Mouse (Mus musculus) MEL (cell line): ENCODE results near the gene Nkx1-2. TPM values are rescaled to one million over a fixed set of nuclear protein-coding genes. Genes with fewer than 3 reads are reported as not detected.

Experiments used
- DNase-seq: peaks from one replicate; pipeline ENCODE4 v3.0.0; 2011; ENCODE audit warnings: low read depth, low spot score
- H3K27ac ChIP-seq: 2 replicates; pipeline ENCODE4 v1.5.1; 2012; ENCODE audit warnings: low read depth, mild to moderate bottlenecking, control low read depth, low read length, moderate library complexity; ENCODE audit not compliant: control insufficient read depth
- H3K27me3 ChIP-seq, 2 experiments: fragments of 150-350 bp in 1 of 2; sonication (generic) in 1 of 2; 2 replicates each; pipeline ENCODE4 v1.6.1; 2012; ENCODE audit warnings: low read length in 2 of 2, mild to moderate bottlenecking in 2 of 2, improper control_type of control experiment in 1 of 2, moderate library complexity in 1 of 2; ENCODE audit not compliant: insufficient read depth in 2 of 2, control insufficient read depth in 1 of 2
- H3K36me3 ChIP-seq, 2 experiments: 2 replicates each; pipeline ENCODE4 v1.6.1; 2012 to 2014; ENCODE audit warnings: low read length in 2 of 2, improper control_type of control experiment in 1 of 2, inconsistent platforms in 1 of 2, mild to moderate bottlenecking in 1 of 2; ENCODE audit not compliant: insufficient read depth in 2 of 2, control insufficient read depth in 1 of 2
- H3K4me1 ChIP-seq, 2 experiments: fragments of 150-350 bp in 1 of 2; sonication (generic) in 1 of 2; 2 replicates each; pipeline ENCODE4 v1.6.1; 2012; ENCODE audit warnings: low read length in 2 of 2, improper control_type of control experiment in 1 of 2, mild to moderate bottlenecking in 1 of 2; ENCODE audit not compliant: insufficient read depth in 2 of 2, control insufficient read depth in 1 of 2
- H3K4me3 ChIP-seq, 2 experiments: fragments of 150-350 bp in 1 of 2; sonication (generic) in 1 of 2; 2 replicates each; pipeline ENCODE4 v1.5.1; 2012; ENCODE audit warnings: low read depth in 2 of 2, low read length in 2 of 2, mild to moderate bottlenecking in 2 of 2, moderate library complexity in 2 of 2, control low read depth in 1 of 2, improper control_type of control experiment in 1 of 2; ENCODE audit not compliant: control insufficient read depth in 1 of 2, insufficient read depth in 1 of 2
- H3K79me2 ChIP-seq: 2 replicates; pipeline ENCODE4 v1.6.1; 2012; ENCODE audit warnings: mild to moderate bottlenecking, low read length, moderate library complexity; ENCODE audit not compliant: control insufficient read depth, poor library complexity, insufficient read depth
- H3K9ac ChIP-seq: 2 replicates; pipeline ENCODE4 v1.6.1; 2012; ENCODE audit warnings: low read depth, mild to moderate bottlenecking, control low read depth, low read length, moderate library complexity; ENCODE audit not compliant: control insufficient read depth, poor library complexity, severe bottlenecking
- H3K9me3 ChIP-seq: fragments of 150-350 bp; sonication (generic); replicated peaks from 2 replicates; pipeline ENCODE4 v1.6.1; 2012; ENCODE audit warnings: mild to moderate bottlenecking, low read length, improper control_type of control experiment, moderate library complexity; ENCODE audit not compliant: insufficient read depth
- BHLHE40 ChIP-seq: IDR thresholded peaks from 2 replicates; pipeline ENCODE4 v1.6.1; 2012; ENCODE audit warnings: low read depth, mild to moderate bottlenecking, inconsistent platforms, low read length, improper control_type of control experiment, borderline replicate concordance
- CTCF ChIP-seq, 3 experiments: IDR thresholded peaks in 2 of 3; conservative IDR thresholded peaks in 1 of 3; 2 replicates each; pipeline ENCODE4 v1.5.1; 2011 to 2012; ENCODE audit warnings: low read length in 3 of 3, low read depth in 2 of 3, mild to moderate bottlenecking in 2 of 3, improper control_type of control experiment in 1 of 3, inconsistent platforms in 1 of 3, mixed read lengths in 1 of 3, moderate library complexity in 1 of 3; ENCODE audit not compliant: control insufficient read depth in 1 of 3, insufficient read depth in 1 of 3, poor library complexity in 1 of 3, severe bottlenecking in 1 of 3
- ELF1 ChIP-seq: IDR thresholded peaks from 2 replicates; pipeline ENCODE4 v1.6.1; 2014; ENCODE audit warnings: low read depth, mild to moderate bottlenecking, inconsistent platforms, low read length, improper control_type of control experiment, moderate library complexity
- GATA1 ChIP-seq: IDR thresholded peaks from 2 replicates; pipeline ENCODE4 v1.6.1; 2011; ENCODE audit warnings: low read depth, low read length, improper control_type of control experiment
- HCFC1 ChIP-seq: IDR thresholded peaks from 2 replicates; pipeline ENCODE4 v1.6.1; 2012; ENCODE audit warnings: low read depth, mild to moderate bottlenecking, inconsistent platforms, low read length, improper control_type of control experiment, moderate library complexity
- JUND ChIP-seq: IDR thresholded peaks from 2 replicates; pipeline ENCODE4 v1.6.1; 2011; ENCODE audit warnings: low read depth, mild to moderate bottlenecking, improper control_type of control experiment, low read length
- MAFK ChIP-seq: IDR thresholded peaks from 2 replicates; pipeline ENCODE4 v1.6.1; 2011; ENCODE audit warnings: low read depth, mild to moderate bottlenecking, low read length, improper control_type of control experiment, borderline replicate concordance
- MEF2A ChIP-seq: IDR thresholded peaks from 2 replicates; pipeline ENCODE4 v1.6.1; 2014; ENCODE audit warnings: low read depth, mild to moderate bottlenecking, inconsistent platforms, low read length, improper control_type of control experiment; ENCODE audit not compliant: poor library complexity, insufficient replicate concordance, severe bottlenecking; ENCODE audit errors: extremely low read depth
- MXI1 ChIP-seq: IDR thresholded peaks from 2 replicates; pipeline ENCODE4 v1.6.1; 2011; ENCODE audit warnings: mild to moderate bottlenecking, low read depth, low read length, improper control_type of control experiment
- MYB ChIP-seq: IDR thresholded peaks from 2 replicates; pipeline ENCODE4 v1.6.1; 2011; ENCODE audit warnings: mild to moderate bottlenecking, low read depth, low read length, improper control_type of control experiment
- MYC ChIP-seq: IDR thresholded peaks from 2 replicates; pipeline ENCODE4 v1.6.1; 2011; ENCODE audit warnings: low read depth, mild to moderate bottlenecking, low read length, improper control_type of control experiment, moderate library complexity
- NELFE ChIP-seq: IDR thresholded peaks from 2 replicates; pipeline ENCODE4 v1.6.1; 2011; ENCODE audit warnings: low read depth, low read length, improper control_type of control experiment
- NRF1 ChIP-seq: IDR thresholded peaks from 2 replicates; pipeline ENCODE4 v1.6.1; 2014; ENCODE audit warnings: low read depth, mild to moderate bottlenecking, inconsistent platforms, low read length, improper control_type of control experiment, moderate library complexity; ENCODE audit not compliant: poor library complexity, insufficient read depth, severe bottlenecking
- POLR2A ChIP-seq, 2 experiments: IDR thresholded peaks; 2 replicates each; pipeline ENCODE4 v1.6.1; 2011 to 2012; ENCODE audit warnings: low read length in 2 of 2, mild to moderate bottlenecking in 2 of 2, control low read depth in 1 of 2, improper control_type of control experiment in 1 of 2, low read depth in 1 of 2, moderate library complexity in 1 of 2; ENCODE audit not compliant: control insufficient read depth in 1 of 2, insufficient read depth in 1 of 2, poor library complexity in 1 of 2
- POLR2AphosphoS5 ChIP-seq: IDR thresholded peaks from 2 replicates; pipeline ENCODE4 v1.6.1; 2012; ENCODE audit warnings: low read depth, borderline replicate concordance, mild to moderate bottlenecking, inconsistent platforms, low read length, moderate library complexity, mixed read lengths
- RAD21 ChIP-seq: IDR thresholded peaks from 2 replicates; pipeline ENCODE4 v1.6.1; 2011; ENCODE audit warnings: mild to moderate bottlenecking, low read depth, low read length, improper control_type of control experiment
- SMC3 ChIP-seq: IDR thresholded peaks from 2 replicates; pipeline ENCODE4 v1.6.1; 2011; ENCODE audit warnings: low read depth, low read length, improper control_type of control experiment
- TBP ChIP-seq: IDR thresholded peaks from 2 replicates; pipeline ENCODE4 v1.8.0; 2011; ENCODE audit warnings: low read depth, low read length, improper control_type of control experiment
- USF2 ChIP-seq, 2 experiments: IDR thresholded peaks; 2 replicates each; pipeline ENCODE4 v1.6.1; 2011 to 2012; ENCODE audit warnings: improper control_type of control experiment in 2 of 2, low read length in 2 of 2, borderline replicate concordance in 1 of 2, inconsistent platforms in 1 of 2, low read depth in 1 of 2, mild to moderate bottlenecking in 1 of 2; ENCODE audit not compliant: insufficient read depth in 1 of 2
- ZC3H11A ChIP-seq: IDR thresholded peaks from 2 replicates; pipeline ENCODE4 v1.6.1; 2012; ENCODE audit warnings: low read depth, mild to moderate bottlenecking, inconsistent platforms, low read length, improper control_type of control experiment
- ZKSCAN1 ChIP-seq: IDR thresholded peaks from 2 replicates; pipeline ENCODE4 v1.6.1; 2012; ENCODE audit warnings: low read depth, mild to moderate bottlenecking, inconsistent platforms, low read length, improper control_type of control experiment, moderate library complexity
- ZMIZ1 ChIP-seq: IDR thresholded peaks from 2 replicates; pipeline ENCODE4 v1.6.1; 2012; ENCODE audit warnings: low read depth, mild to moderate bottlenecking, inconsistent platforms, low read length, improper control_type of control experiment, moderate library complexity
- ZNF384 ChIP-seq: IDR thresholded peaks from 2 replicates; pipeline ENCODE4 v1.6.1; 2012; ENCODE audit warnings: low read depth, mild to moderate bottlenecking, inconsistent platforms, low read length, improper control_type of control experiment
- polyA plus RNA-seq, 2 experiments: library from polyadenylated mRNA; stranded (reverse) in 1 of 2; unstranded in 1 of 2; fragments of >175 nt in 1 of 2; fragments of >200 nt in 1 of 2; gene quantifications; 2 replicates each; pipeline versions ENCODE4 v1.2.1 to v1.2.4; 2012; ENCODE audit warnings: low replicate concordance in 2 of 2, low read depth in 1 of 2; ENCODE audit not compliant: insufficient read length in 2 of 2, insufficient read depth in 1 of 2, missing spikeins in 1 of 2
- total RNA-seq: library from RNA; depleted of rRNA; stranded (reverse); fragments of 300-350 nt; gene quantifications from 2 replicates; pipeline ENCODE4 v1.2.3, GENCODE M21; 2012

Nkx1-2 gene
- total and polyA plus RNA-seq, 3 experiments, result 2.4 to 2.8 TPM; not detected in 1

GRCm38 (mm10) chr7:132605689-132606088 lies 6.3 kb upstream of the Nkx1-2 start:
- H3K27me3 ChIP-seq, result no peaks in the 10 kb centered on the region; a peak in 1 of 4 replicates
- no peak overlapping the region for H3K27ac ChIP-seq
- no peak overlapping the region for H3K9ac ChIP-seq
- H3K4me3 ChIP-seq, result no peak overlapping the region
- DNase-seq, result no peak
- H3K9me3 ChIP-seq, result no peaks in the 10 kb centered on the region
- no peak for TF ChIP-seq HCFC1
- no peak for TF ChIP-seq BHLHE40
- TF ChIP-seq NRF1, result no peak
- no peak for TF ChIP-seq USF2 (IDR thresholded peaks at IDR 0.05; ENCODE audit: borderline replicate concordance in 1 of 2, insufficient read depth in 1 of 2, low read depth in 1 of 2, low read length in 2 of 2)
- no peak for TF ChIP-seq MYB
- no peak for TF ChIP-seq ZC3H11A
- TF ChIP-seq POLR2AphosphoS5, result no peak
- no peaks in the 10 kb centered on the region for H3K79me2 ChIP-seq
- H3K36me3 ChIP-seq, result peaks cover 0 to 3% of the 10 kb centered on the region in 2 experiments; a peak in 2 of 4 replicates
- peaks cover 0 to 6% of the 10 kb centered on the region in 2 experiments; a peak in 2 of 4 replicates for H3K4me1 ChIP-seq

GRCm38 (mm10) chr7:132604720-132605119 lies 5.3 kb upstream of the Nkx1-2 start:
- Histone ChIP-seq H3K4me1 (0 out of 4 replicates have a peak, but pooled peaks cover 0 to 2% of the 10 kb centered on the region in 2 experiments), H3K79me2 (no peaks in the 10 kb centered on the region), H3K36me3 (no peaks in the 10 kb centered on the region), H3K4me3 (no peak overlapping the region), H3K27me3 (no peaks in the 10 kb centered on the region; a peak in 1 of 4 replicates), H3K9ac (no peak overlapping the region), H3K9me3 (no peaks in the 10 kb centered on the region), H3K27ac (no peak overlapping the region)
- DNase-seq, result no peak
- TF ChIP-seq HCFC1, result no peak
- TF ChIP-seq, all 39 proteins: peak for 0

GRCm38 (mm10) chr7:132600926-132601325 lies 1.5 kb upstream of the Nkx1-2 start:
- H3K9me3 ChIP-seq, result no peaks in the 10 kb centered on the region
- DNase-seq, result no peak
- no peaks in the 10 kb centered on the region; a peak in 1 of 4 replicates for H3K36me3 ChIP-seq
- peaks cover 4% of the 10 kb centered on the region for H3K79me2 ChIP-seq
- peaks cover 0 to 2% of the 10 kb centered on the region in 2 experiments; a peak in 1 of 4 replicates for H3K27me3 ChIP-seq
- H3K9ac ChIP-seq, result no peak overlapping the region
- no peak overlapping the region for H3K4me3 ChIP-seq
- TF ChIP-seq ELF1 (no peak), MAFK (no peak), SMC3 (no peak), MEF2A (no peak), NELFE (no peak), GATA1 (no peak), MYC (no peak), USF2 (IDR thresholded peaks at IDR 0.05; ENCODE audit: borderline replicate concordance in 1 of 2, insufficient read depth in 1 of 2, low read depth in 1 of 2, low read length in 2 of 2) (no peak), ZNF384 (no peak), POLR2A (IDR thresholded peaks at IDR 0.05; ENCODE audit: control insufficient read depth in 1 of 2, insufficient read depth in 1 of 2, low read depth in 1 of 2, low read length in 2 of 2, poor library complexity in 1 of 2) (no peak), JUND (no peak), ZMIZ1 (no peak), RAD21 (no peak), MXI1 (no peak), CTCF (IDR thresholded peaks at IDR 0.05 in 2 of 3, conservative IDR thresholded peaks at IDR 0.05 in 1 of 3; ENCODE audit: control insufficient read depth in 1 of 3, insufficient read depth in 1 of 3, low read depth in 2 of 3, low read length in 3 of 3, poor library complexity in 1 of 3, severe bottlenecking in 1 of 3) (no peak), TBP (no peak), ZKSCAN1 (no peak)
- peaks cover 0 to 14% of the 10 kb centered on the region in 2 experiments; a peak in 1 of 4 replicates for H3K4me1 ChIP-seq
- no peak overlapping the region for H3K27ac ChIP-seq
